Mouse (Mus musculus): Measurements from ENCODE around the gene Myo10.

DNA sequence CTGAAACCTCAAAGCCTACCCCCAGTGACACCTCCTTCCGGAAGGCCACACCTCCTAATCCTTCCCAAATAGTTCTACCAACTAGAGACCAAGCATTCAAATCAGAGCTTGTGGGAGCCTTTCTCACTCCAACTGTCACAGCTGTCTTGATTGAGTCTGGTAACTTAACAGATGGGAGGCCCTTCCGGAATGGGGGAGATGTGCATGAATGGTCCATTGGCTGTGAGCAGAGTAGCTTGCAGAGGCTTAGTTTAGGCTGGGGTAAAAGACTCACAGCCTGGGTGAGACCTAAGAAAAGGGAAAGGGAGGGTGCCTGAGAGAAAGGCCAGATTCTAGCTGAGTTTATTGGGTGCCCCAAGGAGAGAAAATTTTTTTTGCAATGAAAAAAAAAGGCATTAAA is 26.0 kb downstream of the Myo10 start:
- TF ChIP-seq CTCF (IDR thresholded peaks at IDR 0.05; ENCODE audit: low read depth): no peak
- no peak for TF ChIP-seq EP300 (IDR thresholded peaks at IDR 0.05; ENCODE audit: low read depth)
